11 mouse cellular contexts compared by ENCODE assay signal in the genomic region with DNA sequence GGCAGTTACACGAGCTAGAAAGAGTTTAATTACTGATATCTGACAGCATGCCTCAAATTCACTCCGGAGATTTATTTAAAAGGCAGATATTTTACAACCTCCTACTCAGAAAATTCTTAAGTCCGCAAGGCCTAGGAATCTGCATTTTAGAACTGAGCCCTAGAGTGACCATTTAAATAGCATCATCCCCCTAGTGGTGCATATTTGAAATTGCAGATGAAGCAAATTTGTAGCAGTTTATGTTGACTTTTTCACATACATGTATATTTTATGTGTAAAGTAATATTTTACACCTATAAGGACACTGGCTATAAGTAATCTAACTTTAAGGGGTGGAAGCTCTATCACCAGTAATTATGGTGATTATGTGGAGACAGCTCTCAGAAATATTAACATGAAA.
A peak's percentile ranks its signal among the peaks of the same experiment; 100 is the strongest.
DNase-seq lines count a peak whose midpoint lies in the region; ATAC-seq lines count a peak whose summit lies in the region.
"Had no signal": no experiment of that assay in that cellular context is flagged by ENCODE, and none has a peak within 500 bp of the region (broad histone marks: within the 10 kb centered on the region; RNA-seq: fewer than 3 reads in every experiment).

No protein-coding gene starts in this region.

- no peak for DNase-seq in heart, adult 9 months (ENCODE audit: low spot score in 2 of 2)
- peak; percentile 35 for DNase-seq in 3T3-L1 (ENCODE audit: low read depth, low spot score)
- DNase-seq in ES-CJ7 (ENCODE audit: low read depth, low spot score): peak; percentile 20
- DNase-seq in right cerebral cortex, postnatal 4 days: no peak
- no peak for DNase-seq in frontal cortex, postnatal 25 days (ENCODE audit: low spot score in 2 of 2)
- DNase-seq: cerebellum, postnatal 14 days had no signal

- no peak for ATAC-seq in heart, embryonic 13.5 days (ENCODE audit: extremely low read depth, insufficient number of reproducible peaks, low FRiP score, low TSS enrichment)
- 0 out of 2 replicates have a peak, but pooled peaks have one; percentile 32 for ATAC-seq in erythroid progenitor cell, adult 5-6 weeks (replicated peaks; ENCODE audit: low FRiP score, poor library complexity, severe bottlenecking)
- ATAC-seq in kidney, embryonic 15.5 days (replicated peaks; ENCODE audit: low FRiP score): no peak

- H3K9me3 ChIP-seq in heart, embryonic 13.5 days: no peaks in the 10 kb centered on the region
- no peaks in the 10 kb centered on the region for H3K9me3 ChIP-seq in kidney, embryonic 15.5 days (replicated peaks)
- H3K9me3 ChIP-seq: hindbrain, embryonic 12.5 days had no signal

- 71% methylated on average over 3 of the region's 3 CpGs for WGBS in heart, embryonic 13.5 days
- 68% methylated on average over 3 of the region's 3 CpGs for WGBS in kidney, embryonic 15.5 days

- no peaks in the 10 kb centered on the region for H3K36me3 ChIP-seq in heart, embryonic 13.5 days
- no peaks in the 10 kb centered on the region for H3K36me3 ChIP-seq in kidney, embryonic 15.5 days
- H3K36me3 ChIP-seq: hindbrain, embryonic 12.5 days had no signal

- peak overlapping the region; percentile 56; the same call in 1 of the 2 replicates for H3K27ac ChIP-seq in heart, embryonic 13.5 days (replicated peaks)
- no peak overlapping the region for H3K27ac ChIP-seq in kidney, embryonic 15.5 days
- H3K27ac ChIP-seq: hindbrain, embryonic 12.5 days; macrophage had no signal

- H3K27me3 ChIP-seq in heart, embryonic 13.5 days (replicated peaks): no peaks in the 10 kb centered on the region
- H3K27me3 ChIP-seq in kidney, embryonic 15.5 days: no peaks in the 10 kb centered on the region
- H3K27me3 ChIP-seq: hindbrain, embryonic 12.5 days had no signal

- H3K4me2 ChIP-seq in heart, embryonic 13.5 days: peak overlapping the region; percentile 61; the same call in 1 of the 2 replicates
- no peak overlapping the region for H3K4me2 ChIP-seq in kidney, embryonic 15.5 days
- H3K4me2 ChIP-seq: hindbrain, embryonic 12.5 days had no signal

- H3K4me3 ChIP-seq in heart, embryonic 13.5 days: no peak overlapping the region
- H3K4me3 ChIP-seq in kidney, embryonic 15.5 days (replicated peaks): no peak overlapping the region
- H3K4me3 ChIP-seq: hindbrain, embryonic 12.5 days had no signal

- H3K9ac ChIP-seq in heart, embryonic 13.5 days: no peak overlapping the region
- H3K9ac ChIP-seq in kidney, embryonic 15.5 days: no peak overlapping the region
- H3K9ac ChIP-seq: hindbrain, embryonic 12.5 days had no signal

- peaks cover 27% of the 10 kb centered on the region for H3K4me1 ChIP-seq in heart, embryonic 13.5 days
- no peaks in the 10 kb centered on the region for H3K4me1 ChIP-seq in kidney, embryonic 15.5 days
- H3K4me1 ChIP-seq: hindbrain, embryonic 12.5 days had no signal

Comparison
In these comparisons a context has a peak if more than half of its experiments do, and no peak if none do; other contexts are left out.
1. DNase-seq: peak in 3T3-L1 (single experiment) and ES-CJ7 (single experiment); none in heart, adult 9 months (0 of 2), right cerebral cortex, postnatal 4 days (single experiment) and frontal cortex, postnatal 25 days (0 of 2).